Mouse (Mus musculus) heart, postnatal 0 days (tissue): ENCODE measurements around the gene Fam162b. TPM values are rescaled to one million over a fixed set of nuclear protein-coding genes. Genes with fewer than 3 reads are reported as not detected.

Experiments used
- ATAC-seq: fragments of 200-750 bp; cut with Nextera tagmentation; 2 replicates; pipeline ENCODE4 v1.8.0; 2017; ENCODE audit warnings: low read depth, moderate number of reproducible peaks, moderate library complexity; ENCODE audit not compliant: insufficient read depth
- DNase-seq: peaks from one replicate; pipeline ENCODE4 v3.0.0-alpha.2; 2016; ENCODE audit warnings: low spot score
- H3K27ac ChIP-seq: fragments of 300-500 bp; sonication (generic); 2 replicates; pipeline ENCODE4 v1.5.1; 2014; ENCODE audit warnings: low read depth, mild to moderate bottlenecking
- H3K27me3 ChIP-seq: fragments of 300-500 bp; sonication (generic); 2 replicates; pipeline ENCODE4 v1.6.1; 2014; ENCODE audit warnings: low read length, mixed read lengths; ENCODE audit not compliant: control insufficient read depth, insufficient read depth
- H3K36me3 ChIP-seq: fragments of 300-500 bp; sonication (generic); replicated peaks from 2 replicates; pipeline ENCODE4 v1.6.1; 2014; ENCODE audit warnings: low read length, mixed read lengths; ENCODE audit not compliant: control insufficient read depth, insufficient read depth
- H3K4me1 ChIP-seq: fragments of 300-500 bp; sonication (generic); 2 replicates; pipeline ENCODE4 v1.6.1; 2014; ENCODE audit warnings: antibody characterized with exemption; ENCODE audit not compliant: control insufficient read depth, insufficient read depth
- H3K4me2 ChIP-seq: fragments of 300-500 bp; sonication (generic); 2 replicates; pipeline ENCODE4 v1.6.1; 2014; ENCODE audit warnings: low read depth, mild to moderate bottlenecking, low read length, moderate library complexity
- H3K4me3 ChIP-seq: fragments of 300-500 bp; sonication (generic); 2 replicates; pipeline ENCODE4 v1.5.1; 2014; ENCODE audit warnings: low read depth, low read length
- H3K9ac ChIP-seq: fragments of 300-500 bp; sonication (generic); replicated peaks from 2 replicates; pipeline ENCODE4 v1.6.1; 2014; ENCODE audit warnings: low read depth, low read length, mixed read lengths
- H3K9me3 ChIP-seq: fragments of 300-500 bp; sonication (generic); replicated peaks from 2 replicates; pipeline ENCODE4 v1.6.1; 2016; ENCODE audit warnings: low read length; ENCODE audit not compliant: control insufficient read depth
- CTCF ChIP-seq: IDR thresholded peaks from 2 replicates; pipeline ENCODE4 v1.5.1; 2016; ENCODE audit warnings: antibody characterized with exemption, control low read depth, low read depth
- EP300 ChIP-seq: IDR thresholded peaks from 2 replicates; pipeline ENCODE4 v1.6.1; 2016; ENCODE audit warnings: antibody characterized with exemption, low read depth
- WGBS: fragments of 180-500 bp; shearing (Covaris S2); extraction: QIAGEN DNeasy Blood & Tissue Kit; methylation state at CpG from one replicate; pipeline ENCODE4 v1.1.7; 2014; 5-methylcytosine and 5-hydroxymethylcytosine counted together
- polyA plus RNA-seq: library from polyadenylated mRNA; unstranded; fragments of >200 nt; fragmentation: Nextera tagmentation; extraction: Ambion mirVana; gene quantifications from 2 replicates; pipeline ENCODE4 v1.2.1, GENCODE M21; 2015
- total RNA-seq: library from RNA; depleted of rRNA; stranded (reverse); fragments of >200 nt; gene quantifications from 2 replicates; pipeline ENCODE4 v1.2.3, GENCODE M21; 2014; ENCODE audit warnings: low replicate concordance

Fam162b gene
- total and polyA plus RNA-seq, 2 experiments from 2014 or later: not detected

GRCm38 (mm10) chr10:51614826-51615590 is 24.7 kb upstream of the Fam162b start:
- ATAC-seq: no peak
- TF ChIP-seq CTCF (no peak), EP300 (no peak)
- no peak for DNase-seq
- no peaks in the 10 kb centered on the region for H3K4me1 ChIP-seq
- no peak overlapping the region for H3K4me3 ChIP-seq
- H3K27me3 ChIP-seq: no peaks in the 10 kb centered on the region
- no peak overlapping the region for H3K27ac ChIP-seq
- 67% methylated on average over 11 of the region's 11 CpGs for WGBS
- H3K4me2 ChIP-seq: no peak overlapping the region
- H3K9me3 ChIP-seq: no peaks in the 10 kb centered on the region
- no peaks in the 10 kb centered on the region for H3K36me3 ChIP-seq
- no peak overlapping the region for H3K9ac ChIP-seq

- WGBS: 30% methylated on average over 3 of the region's 3 CpGs
- Histone ChIP-seq H3K4me3 (no peak overlapping the region), H3K36me3 (no peaks in the 10 kb centered on the region), H3K9me3 (no peaks in the 10 kb centered on the region), H3K27ac (no peak overlapping the region), H3K9ac (no peak overlapping the region), H3K4me2 (no peak overlapping the region), H3K4me1 (no peaks in the 10 kb centered on the region), H3K27me3 (no peaks in the 10 kb centered on the region)
- DNase-seq: no peak
- ATAC-seq: no peak
- TF ChIP-seq EP300 (no peak), CTCF (no peak)
These were observed 23.1 kb upstream of the Fam162b start for GRCm38 (mm10) chr10:51613421-51613820.

GRCm38 (mm10) chr10:51611969-51612682 is 21.8 kb upstream of the Fam162b start:
- no peaks in the 10 kb centered on the region for H3K36me3 ChIP-seq
- no peaks in the 10 kb centered on the region for H3K4me1 ChIP-seq
- H3K4me2 ChIP-seq: no peak overlapping the region
- no peaks in the 10 kb centered on the region for H3K9me3 ChIP-seq
- no peak overlapping the region for H3K4me3 ChIP-seq
- H3K27ac ChIP-seq: no peak overlapping the region
- H3K27me3 ChIP-seq: no peaks in the 10 kb centered on the region
- no peak for ATAC-seq
- H3K9ac ChIP-seq: no peak overlapping the region
- TF ChIP-seq EP300 (no peak), CTCF (no peak)
- 64% methylated on average over 9 of the region's 9 CpGs for WGBS
- no peak for DNase-seq

- 60% methylated on average over 4 of the region's 4 CpGs for WGBS
These were observed 19.6 kb upstream of the Fam162b start for GRCm38 (mm10) chr10:51609741-51610425.

GRCm38 (mm10) chr10:51596928-51597635 is 6.8 kb upstream of the Fam162b start:
- no peaks in the 10 kb centered on the region for H3K36me3 ChIP-seq
- no peak overlapping the region for H3K4me3 ChIP-seq
- no peaks in the 10 kb centered on the region for H3K9me3 ChIP-seq
- ATAC-seq (no peak), DNase-seq (no peak)
- no peak overlapping the region for H3K9ac ChIP-seq
- no peak for TF ChIP-seq CTCF
- no peak for TF ChIP-seq EP300
- 73% methylated on average over 9 of the region's 9 CpGs for WGBS
- H3K4me2 ChIP-seq: no peak overlapping the region
- no peak overlapping the region for H3K27ac ChIP-seq
- no peaks in the 10 kb centered on the region for H3K4me1 ChIP-seq
- no peaks in the 10 kb centered on the region for H3K27me3 ChIP-seq

More at GRCm38 (mm10) chr10:51609741-51610425, 19.6 kb upstream of the Fam162b start:
- no peaks in the 10 kb centered on the region for H3K27me3 ChIP-seq
- H3K9me3 ChIP-seq: no peaks in the 10 kb centered on the region
- TF ChIP-seq CTCF (no peak), EP300 (no peak)
- ATAC-seq (no peak), DNase-seq (no peak)
- no peak overlapping the region for H3K4me2 ChIP-seq
- H3K9ac ChIP-seq: no peak overlapping the region
- no peaks in the 10 kb centered on the region for H3K4me1 ChIP-seq
- no peak overlapping the region for H3K4me3 ChIP-seq
- no peaks in the 10 kb centered on the region for H3K36me3 ChIP-seq
- no peak overlapping the region for H3K27ac ChIP-seq
